Mouse (Mus musculus): Measurements from ENCODE around the gene Plch2.

The Plch2 gene

DNA sequence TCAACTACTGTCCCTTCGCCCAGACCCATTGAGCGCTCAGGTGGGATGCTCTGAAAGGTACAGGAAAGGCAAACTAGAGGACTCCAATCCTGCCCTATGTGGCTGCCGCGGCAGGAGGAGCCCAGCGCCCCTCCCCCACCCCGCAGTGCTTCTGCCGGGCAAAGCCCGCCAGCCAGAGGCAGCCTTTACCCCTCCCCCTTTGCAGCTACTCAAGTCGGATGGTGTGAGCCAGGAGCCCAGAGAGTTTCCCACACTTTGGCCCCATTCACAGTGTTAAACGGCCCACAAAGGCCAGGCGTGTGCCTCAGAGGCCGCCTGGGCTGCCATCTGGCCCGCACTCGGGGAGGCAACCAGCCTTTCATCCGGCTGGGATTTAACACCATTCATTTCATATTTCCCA lies 98.4 kb downstream of the Plch2 start:
- no peak for DNase-seq (ENCODE audit: low read depth, low spot score)

DNA sequence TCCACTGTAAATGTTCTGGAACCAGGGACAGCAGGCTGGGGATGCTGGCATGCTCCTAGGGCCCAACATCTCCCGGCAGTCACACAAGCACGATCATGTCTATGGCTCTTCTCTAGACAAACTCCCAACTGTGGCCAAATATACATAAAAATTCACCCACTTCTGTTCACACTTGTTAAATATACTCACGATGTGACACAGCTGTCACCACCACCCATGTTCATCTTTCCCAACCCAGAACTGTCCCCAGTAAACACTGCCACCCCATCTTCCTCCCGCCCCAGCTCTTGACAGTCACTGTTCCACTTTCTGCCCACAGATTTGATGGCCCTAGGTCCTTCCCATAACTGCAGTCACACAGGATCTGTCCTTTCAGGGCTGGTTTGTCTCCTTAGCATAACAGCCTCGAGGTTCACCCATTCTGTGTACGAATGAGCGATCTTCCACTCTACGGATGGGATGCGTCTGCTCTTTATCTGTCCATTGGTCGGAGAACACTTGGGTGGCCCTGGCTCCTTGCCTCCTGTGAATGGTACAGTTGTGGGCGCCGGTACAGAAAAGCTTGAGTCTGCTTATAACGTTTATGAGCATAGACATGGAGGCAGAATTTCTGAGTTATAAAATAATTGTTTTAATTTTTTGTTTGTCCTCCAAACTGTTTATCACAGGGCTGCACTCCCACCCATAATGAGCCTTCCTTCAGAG lies 99.1 kb downstream of the Plch2 start:
- no peak for DNase-seq (ENCODE audit: low read depth, low spot score)

DNA sequence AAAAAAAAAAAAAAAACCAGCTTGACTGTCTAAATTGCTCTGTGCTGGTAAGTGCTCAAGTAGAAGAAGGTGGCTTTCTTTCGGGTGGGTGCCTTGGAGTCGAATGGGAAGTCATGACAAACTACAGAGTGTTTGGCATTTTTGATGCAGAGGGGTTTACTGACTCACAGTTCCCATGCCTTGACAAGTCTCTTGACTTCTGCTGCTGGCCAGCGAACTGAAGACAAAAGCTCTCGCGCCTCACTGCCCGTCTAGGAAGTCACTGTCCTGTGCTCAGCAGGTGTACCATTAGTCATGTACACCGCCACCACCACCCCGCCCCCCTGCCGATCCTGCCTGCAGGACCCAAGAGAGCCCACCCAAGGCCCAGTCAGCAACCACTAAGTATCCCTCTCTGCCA lies 100.0 kb downstream of the Plch2 start:
- no peak for DNase-seq (ENCODE audit: low read depth, low spot score)

DNA sequence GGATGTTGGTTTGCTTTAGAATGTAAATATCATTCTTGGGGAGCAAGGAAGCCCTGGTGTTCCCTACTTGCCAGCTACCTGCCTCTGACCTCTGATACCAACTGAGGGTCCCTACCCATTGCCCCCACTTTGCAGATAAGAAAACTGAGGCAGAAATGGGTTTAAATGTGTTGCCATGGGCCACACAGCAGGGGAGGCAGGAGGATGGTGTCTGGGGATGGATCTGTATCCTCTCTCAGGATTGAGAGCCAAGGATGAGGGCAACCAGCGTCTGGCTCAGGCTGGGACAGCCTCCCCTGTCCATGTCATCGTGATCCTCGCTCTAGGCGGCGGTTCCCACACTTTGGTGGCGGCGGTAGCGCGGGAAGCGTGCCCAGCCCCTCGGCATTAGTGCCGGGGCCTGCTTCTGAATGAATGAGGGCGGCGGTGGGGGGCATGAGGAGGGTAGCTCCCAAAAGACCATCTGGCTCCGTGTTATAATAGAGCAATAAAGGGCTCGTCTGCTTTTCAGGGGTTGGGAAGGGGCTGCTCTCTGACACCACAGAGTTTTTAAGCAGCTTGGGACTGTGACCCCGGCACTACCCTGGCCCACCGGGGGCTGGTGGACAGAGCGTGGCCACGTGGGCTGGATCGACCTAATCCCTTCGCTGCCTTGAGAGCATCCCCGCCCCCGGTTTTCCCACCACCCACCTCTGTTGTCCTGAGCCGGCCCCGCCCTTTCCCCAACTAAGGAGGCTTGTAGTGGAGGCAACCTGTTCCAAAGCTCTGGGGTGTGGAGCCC lies 103.9 kb downstream of the Plch2 start:
- no peak for DNase-seq (ENCODE audit: low read depth, low spot score)

DNA sequence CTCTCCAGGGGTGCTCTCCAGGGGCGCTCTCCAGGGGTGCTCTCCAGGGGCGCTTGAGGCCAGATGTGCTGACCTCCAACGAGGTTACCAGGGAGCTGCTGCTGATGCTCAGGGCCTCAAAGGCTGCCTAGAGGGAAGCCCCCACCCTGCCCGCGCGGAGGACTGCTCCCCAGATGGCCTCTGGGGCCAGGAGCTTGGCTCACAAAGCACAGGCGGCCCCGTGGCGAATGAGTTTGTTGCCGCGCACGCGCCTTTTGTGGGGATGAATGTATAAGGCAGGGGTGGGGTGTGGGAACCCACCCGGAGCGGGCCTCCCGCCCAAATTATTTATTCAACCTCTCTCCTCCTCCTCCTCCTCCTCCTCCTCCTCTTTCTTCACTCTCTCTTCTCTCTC lies 107.0 kb downstream of the Plch2 start:
- no peak for DNase-seq (ENCODE audit: low read depth, low spot score)

DNA sequence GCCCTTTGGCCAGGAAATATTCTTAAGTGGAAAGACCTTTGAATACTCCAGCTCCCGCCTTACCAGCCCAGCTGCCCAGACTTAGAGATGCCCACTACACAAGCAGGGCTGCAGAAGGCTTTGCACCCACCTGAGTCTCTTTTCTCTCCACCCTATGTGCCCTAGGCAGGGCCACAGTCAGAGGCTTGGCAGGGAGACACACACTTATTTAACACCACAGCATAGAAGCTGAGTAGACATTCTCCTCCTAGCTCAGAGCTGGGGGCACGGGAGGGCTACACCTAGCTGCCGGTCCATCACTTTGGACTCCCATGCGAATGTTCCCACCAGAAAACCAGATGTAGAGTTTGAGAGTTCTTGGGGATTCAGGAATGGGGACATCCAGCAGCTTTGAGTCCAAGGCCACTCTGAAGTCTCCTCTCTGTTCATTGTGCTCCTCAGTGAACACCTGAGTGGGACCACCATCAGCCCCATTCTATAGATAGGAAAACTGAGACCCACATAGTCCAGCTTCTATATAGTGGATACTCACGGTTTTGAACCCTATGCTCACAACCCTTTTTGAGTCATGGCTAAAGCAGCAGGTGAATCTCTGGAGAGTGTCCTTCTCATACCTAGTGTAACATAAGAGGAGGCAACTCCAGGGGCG lies 107.5 kb downstream of the Plch2 start:
- DNase-seq (ENCODE audit: low read depth, low spot score), result no peak

DNA sequence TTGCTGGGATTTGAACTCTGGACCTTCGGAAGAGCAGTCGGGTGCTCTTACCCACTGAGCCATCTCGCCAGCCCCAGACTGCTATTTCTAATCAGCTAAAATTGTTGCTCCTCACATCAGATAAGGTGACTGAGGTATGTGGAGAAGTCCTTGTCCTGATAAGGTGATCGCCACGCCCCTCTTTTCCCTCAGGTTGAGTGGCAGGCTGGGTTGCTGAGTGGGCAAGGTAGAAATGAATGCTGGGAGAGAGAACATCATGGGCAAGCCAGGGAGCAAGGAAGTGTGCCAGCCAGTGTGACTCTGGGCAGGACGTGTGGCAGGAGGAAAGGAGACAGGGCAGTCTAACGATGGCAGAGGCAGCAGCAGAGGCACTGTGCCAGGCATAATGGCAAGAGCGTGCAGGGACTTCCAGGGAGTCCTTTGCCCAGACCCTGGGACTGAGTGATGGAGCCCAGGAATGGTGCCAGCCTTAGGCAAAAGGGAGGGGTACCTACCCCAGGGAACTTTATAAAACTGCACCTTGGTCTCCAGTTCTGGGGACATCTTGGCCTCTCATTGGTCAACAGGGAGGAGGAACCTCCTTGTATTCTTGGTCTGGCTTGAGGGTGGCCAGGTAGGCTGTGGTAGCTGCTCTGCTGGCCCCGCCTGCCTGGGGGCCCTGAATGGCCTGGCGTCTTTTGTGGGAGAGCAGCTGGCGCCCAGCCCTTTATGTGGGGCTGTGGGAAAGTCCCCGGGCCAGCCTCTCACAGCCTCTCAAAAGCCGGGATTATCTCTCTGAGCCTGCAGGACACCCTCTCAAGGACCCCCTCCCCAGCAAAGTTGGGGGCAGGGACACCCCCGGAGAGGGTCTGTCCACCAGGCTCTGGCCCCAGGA lies 108.3 kb downstream of the Plch2 start:
- DNase-seq (ENCODE audit: low read depth, low spot score), result no peak

DNA sequence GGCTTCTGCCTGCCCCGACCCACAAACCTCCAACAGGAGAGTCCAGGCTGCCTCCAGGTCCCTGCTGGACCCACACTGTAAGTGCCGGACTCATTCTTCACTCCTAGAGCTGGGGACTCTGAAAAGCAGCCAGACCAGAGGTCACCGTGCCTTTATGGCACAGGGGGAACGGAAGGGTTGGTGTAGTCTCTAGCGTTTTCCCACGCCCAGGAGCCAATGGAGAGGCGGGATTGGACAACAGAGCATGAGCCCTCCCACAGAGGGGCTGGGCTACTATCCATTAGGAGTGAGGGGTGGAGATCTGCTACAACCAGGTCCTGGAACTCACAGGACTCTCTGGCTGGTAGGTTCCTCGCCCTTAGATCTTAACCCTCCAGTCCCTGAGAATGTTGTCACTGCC lies 110.3 kb downstream of the Plch2 start:
- no peak for DNase-seq (ENCODE audit: low read depth, low spot score)

DNA sequence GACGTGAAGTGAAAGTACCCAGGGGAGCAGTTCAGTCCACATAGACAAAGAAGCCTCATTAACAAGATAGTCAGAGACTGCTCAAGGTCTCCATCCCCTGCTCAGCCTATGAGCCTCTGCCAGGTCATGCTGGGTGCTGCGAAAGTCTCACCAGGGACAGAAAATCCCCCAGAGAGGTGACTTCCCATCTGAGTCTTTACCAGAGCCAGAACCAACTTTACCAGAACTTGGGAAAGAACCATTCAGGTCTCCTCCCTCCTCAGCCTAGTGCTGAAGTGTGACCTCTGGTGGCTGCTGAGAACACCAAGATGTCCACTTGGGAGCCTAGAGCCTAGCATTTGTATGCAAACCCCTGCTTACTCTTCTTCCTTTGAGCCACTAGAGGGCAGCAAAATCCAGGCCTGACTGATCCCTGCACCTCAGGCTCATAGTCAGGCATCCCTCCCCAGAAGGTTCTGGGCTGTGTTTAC lies 112.4 kb downstream of the Plch2 start:
- DNase-seq (ENCODE audit: low read depth, low spot score), result peak; percentile 90

DNA sequence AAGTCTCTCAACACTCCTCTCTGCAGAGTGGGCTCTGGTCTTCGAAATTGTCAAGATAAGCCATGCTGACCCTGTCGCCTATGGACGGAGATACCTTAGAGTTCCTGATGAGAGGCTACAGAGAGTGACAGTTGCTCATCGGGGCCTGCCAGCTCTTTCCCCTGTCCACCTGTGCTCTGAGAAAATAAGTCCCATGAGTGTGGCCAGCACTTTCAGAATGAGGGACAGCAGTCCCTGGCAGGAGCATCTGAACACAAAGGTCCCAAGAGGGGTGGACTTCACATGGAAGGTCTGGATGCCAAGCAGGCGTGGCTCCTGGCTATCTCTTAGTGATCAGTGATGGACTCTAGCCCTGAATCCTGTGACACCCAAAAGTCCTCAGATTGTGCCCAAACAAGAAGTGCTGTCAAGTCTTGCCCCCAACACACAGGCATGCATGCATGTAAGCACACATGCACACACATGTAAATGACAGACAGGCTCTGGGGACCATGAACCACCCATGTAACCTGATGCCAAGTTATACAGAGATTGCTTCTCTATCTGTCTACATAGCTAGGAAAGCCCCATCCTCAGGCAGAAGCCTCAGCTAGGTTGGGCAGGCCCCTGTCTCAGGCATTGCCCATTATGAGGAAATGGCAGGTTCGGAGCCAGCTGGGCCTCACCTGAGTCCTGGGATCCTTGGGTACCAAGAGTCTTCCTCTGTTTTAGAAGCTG lies 113.1 kb downstream of the Plch2 start:
- no peak for DNase-seq (ENCODE audit: low read depth, low spot score)

DNA sequence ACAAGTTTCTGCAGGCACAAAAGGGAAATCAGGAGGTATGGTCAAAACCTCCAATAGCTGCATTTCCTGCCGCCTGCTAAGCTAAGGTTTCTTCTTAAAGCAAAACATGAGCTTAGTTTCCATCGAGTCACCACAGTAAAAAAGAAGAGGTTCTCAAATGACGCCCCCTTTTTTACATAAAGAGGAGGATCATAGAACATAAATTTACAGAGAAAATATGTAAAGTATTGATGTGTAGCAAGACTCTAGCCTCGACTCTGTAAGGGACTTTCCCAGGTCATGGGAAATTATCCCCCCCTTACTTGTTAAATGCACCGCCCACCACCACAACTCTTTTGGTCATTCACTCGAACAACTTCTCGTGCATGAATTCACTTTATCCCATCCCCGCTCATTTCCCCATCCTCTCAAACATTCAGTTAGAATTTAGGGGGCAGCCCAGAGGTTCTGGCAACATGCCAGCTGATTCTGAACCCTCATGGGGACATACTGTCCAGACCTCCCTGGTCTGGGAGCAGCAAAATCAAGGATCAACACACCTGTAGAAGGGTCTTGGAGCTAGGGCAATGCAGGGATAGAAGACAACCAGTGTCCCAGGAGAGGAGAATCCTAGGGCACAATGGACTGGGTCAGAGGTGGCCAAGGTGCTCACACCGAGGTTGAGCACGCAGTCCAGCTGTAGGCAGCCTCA lies 113.8 kb downstream of the Plch2 start:
- DNase-seq (ENCODE audit: low read depth, low spot score), result peak; percentile 82

DNA sequence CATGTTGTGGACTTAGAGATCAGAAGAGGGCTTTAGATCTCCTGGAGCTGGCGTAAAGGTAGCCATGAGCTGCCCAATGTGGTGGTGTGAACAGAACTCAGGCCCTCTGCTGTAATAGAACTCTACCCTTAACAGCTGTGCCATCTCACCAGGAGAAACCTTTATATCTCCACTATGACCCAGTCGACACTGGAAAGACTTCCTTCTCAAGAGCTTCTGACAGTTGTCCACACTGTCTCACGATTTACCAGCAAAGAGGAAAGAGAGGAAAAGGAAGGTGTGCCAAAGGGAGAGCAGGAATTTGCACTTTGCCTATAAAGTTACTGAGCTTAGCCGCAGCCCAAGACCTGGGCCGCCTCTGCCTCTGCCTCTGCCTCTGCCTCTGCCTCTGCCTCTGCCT lies 114.8 kb downstream of the Plch2 start:
- no peak for DNase-seq (ENCODE audit: low read depth, low spot score)

DNA sequence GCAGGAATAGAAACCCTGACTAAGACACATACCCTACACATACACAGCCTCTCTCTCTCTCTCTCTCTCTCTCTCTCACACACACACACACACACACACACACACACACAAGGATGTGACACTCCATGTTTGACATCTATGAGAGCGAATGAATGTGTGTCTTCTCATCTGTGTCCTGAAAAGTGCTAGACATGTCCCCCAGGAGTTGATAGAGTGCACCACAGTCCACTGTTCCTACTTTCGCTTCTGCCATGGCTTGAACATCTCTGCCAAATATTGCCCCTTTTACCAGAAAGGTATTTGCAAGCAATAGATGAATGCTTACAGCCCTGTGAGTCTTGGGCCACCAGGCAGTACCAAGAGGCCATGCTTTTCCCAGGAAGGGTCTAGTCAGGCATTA lies 116.4 kb downstream of the Plch2 start:
- DNase-seq (ENCODE audit: low read depth, low spot score), result no peak

DNA sequence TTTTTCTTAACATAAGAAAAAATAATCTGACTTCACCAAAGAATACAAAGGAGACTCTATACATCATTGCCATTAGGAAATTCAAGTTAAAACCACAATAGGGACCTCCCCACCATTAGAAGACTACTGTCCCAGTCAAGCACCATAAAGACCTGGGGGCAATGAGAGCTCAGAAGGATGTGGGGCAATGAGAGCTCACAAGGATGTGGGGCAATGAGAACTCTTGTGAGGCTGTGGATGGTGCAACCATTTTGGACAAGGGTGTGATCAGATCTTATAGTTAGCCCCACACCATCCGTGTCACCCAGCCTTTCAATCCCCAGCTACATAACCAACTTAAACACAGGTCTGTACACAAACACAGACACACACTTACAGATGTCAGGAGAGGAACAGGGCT lies 118.8 kb downstream of the Plch2 start:
- no peak for DNase-seq (ENCODE audit: low read depth, low spot score)

DNA sequence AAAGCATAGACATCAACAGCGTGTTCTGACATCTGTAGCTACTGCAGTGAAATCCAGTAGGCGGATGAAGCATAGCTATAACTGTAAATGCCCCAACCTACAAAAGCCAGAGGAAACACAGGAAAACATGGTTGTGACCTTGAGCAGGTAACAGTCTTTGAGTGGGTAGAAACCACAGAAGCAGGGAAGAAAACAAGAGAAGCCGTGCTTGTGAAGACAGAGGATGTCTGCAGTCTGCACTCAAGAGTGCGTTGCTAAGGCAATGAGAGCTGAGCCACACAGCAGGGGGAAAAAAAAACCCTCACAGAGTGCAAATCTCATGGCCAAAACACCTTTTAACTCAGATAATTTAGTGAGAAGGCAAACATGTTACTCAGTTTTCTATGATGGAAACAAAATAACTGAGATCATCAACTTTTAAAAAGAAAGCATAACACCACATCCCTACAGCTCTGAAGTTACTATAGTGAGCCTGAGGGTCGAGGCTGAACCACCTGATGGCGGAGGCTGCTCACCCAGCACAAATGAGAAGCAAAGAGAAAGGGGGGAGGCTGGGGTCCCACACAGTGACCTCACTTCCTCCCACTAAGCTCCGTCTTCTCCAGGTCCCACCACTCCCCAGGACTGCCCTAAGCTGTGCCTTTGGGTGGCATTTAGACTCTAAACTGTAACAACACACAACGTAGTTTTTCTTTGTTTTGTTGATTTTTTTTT lies 119.9 kb downstream of the Plch2 start:
- peak; percentile 91 for DNase-seq (ENCODE audit: low read depth, low spot score)

DNA sequence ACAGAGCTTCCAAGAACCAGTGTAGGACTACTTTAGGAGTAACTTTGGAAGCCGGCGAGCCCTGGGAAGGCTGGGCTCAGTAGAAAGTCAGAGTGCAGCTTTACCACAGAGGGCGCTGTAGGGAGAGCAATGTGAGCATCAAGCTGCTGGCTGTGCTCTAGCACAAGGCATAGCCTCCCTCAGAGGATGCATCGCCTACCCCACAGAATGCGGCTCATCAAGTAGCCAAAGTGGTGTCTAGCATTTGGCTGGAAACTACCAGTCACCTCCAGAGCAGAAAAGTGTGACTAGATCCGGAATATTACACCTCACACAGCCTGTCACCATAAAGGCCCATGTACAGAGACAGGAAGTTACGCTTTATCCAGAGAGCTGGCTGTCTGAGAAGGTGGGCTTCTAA lies 120.8 kb downstream of the Plch2 start:
- DNase-seq (ENCODE audit: low read depth, low spot score), result peak; percentile 83

DNA sequence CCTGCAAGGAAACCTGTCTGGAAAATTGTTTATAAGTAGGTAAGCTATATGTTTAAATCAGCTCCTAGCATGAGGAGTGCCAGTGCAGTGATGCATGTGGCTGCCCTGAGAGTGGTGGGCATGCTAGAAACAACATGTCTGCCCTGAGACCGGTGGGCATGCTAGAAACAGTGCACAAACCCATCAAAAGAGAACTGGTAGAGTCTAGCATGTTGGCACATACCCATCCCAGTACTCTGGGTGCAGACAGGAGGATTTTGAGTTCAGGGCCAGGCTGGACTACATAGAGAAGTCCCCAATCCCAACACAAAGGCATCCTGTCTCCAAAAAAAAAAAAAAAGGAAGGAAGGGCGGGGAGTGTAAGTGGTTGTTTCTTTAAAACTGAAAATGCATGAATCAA lies 121.8 kb downstream of the Plch2 start:
- DNase-seq (ENCODE audit: low read depth, low spot score), result no peak

DNA sequence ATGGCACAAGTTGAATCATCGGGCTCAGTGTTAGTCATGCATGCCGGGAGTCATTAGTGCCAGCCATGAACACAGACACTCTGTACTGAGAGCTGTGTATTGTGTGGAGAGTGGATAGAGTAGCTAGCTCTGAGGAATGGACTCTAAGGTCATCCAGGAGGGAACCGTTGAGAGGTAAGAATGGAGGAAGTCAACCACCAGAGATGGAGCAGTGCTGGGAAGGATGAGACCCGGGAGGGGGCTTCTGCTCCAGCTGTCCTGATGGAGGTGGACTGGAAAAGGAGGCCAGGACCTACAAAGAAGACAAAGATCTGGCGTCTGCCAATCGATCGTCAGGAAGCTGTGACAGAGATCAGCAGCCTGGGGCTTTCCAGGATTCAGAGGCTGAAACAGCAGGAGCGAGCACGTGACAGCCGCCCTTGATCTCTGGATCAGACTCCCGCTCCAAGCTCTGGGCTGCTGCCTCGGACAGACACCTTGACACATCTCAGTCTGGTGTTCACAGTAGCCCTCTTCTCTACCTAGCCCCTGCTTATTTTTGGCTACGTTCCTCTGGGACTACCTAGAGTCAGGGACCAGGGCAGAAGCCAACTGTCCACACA lies 123.2 kb downstream of the Plch2 start:
- no peak for DNase-seq (ENCODE audit: low read depth, low spot score)
